Mouse (Mus musculus): ENCODE data around the gene Itgb6. TPM values are rescaled to one million over a fixed set of nuclear protein-coding genes. Genes with fewer than 3 reads are reported as not detected.

Gene Itgb6
- polyA plus RNA-seq, 1 experiment from 2014 or later = not detected

GRCm38 (mm10) chr2:60695706-60696105 lies 26.7 kb downstream of the Itgb6 start:
- H3K27me3 ChIP-seq (ENCODE audit: control insufficient read depth, insufficient read depth, low read length) = no peaks in the 10 kb centered on the region
- peaks cover 6% of the 10 kb centered on the region; the same call in 1 of the 2 replicates for H3K4me1 ChIP-seq (replicated peaks; ENCODE audit: control insufficient read depth, insufficient read depth, low read length)
- WGBS = 75% methylated on average over 8 of the region's 8 CpGs
- H3K4me2 ChIP-seq (replicated peaks) = no peak overlapping the region
- no peaks in the 10 kb centered on the region for H3K36me3 ChIP-seq (replicated peaks; ENCODE audit: control insufficient read depth, insufficient read depth)
- no peak overlapping the region for H3K4me3 ChIP-seq (replicated peaks; ENCODE audit: low read length)
- DNase-seq (ENCODE audit: low spot score) = no peak
- H3K27ac ChIP-seq = no peak overlapping the region
- H3K9me3 ChIP-seq (ENCODE audit: control insufficient read depth, low read length) = no peaks in the 10 kb centered on the region
- H3K9ac ChIP-seq = no peak overlapping the region
- no peak for ATAC-seq (ENCODE audit: low FRiP score)

- WGBS = 86% methylated on average over 8 of the region's 8 CpGs
- Histone ChIP-seq H3K9ac (no peak overlapping the region), H3K4me3 (replicated peaks; ENCODE audit: low read length) (no peak overlapping the region)
Observed at GRCm38 (mm10) chr2:60694563-60694962, 27.9 kb downstream of the Itgb6 start.

GRCm38 (mm10) chr2:60692239-60692638 lies 30.2 kb downstream of the Itgb6 start:
- no peak overlapping the region for H3K9ac ChIP-seq
- H3K4me1 ChIP-seq (replicated peaks; ENCODE audit: control insufficient read depth, insufficient read depth, low read length) = no peaks in the 10 kb centered on the region; the same call in 1 of the 2 replicates
- ATAC-seq (ENCODE audit: low FRiP score) (no peak), DNase-seq (ENCODE audit: low spot score) (no peak)
- no peaks in the 10 kb centered on the region for H3K36me3 ChIP-seq (replicated peaks; ENCODE audit: control insufficient read depth, insufficient read depth)
- H3K27me3 ChIP-seq (ENCODE audit: control insufficient read depth, insufficient read depth, low read length) = no peaks in the 10 kb centered on the region
- H3K9me3 ChIP-seq (ENCODE audit: control insufficient read depth, low read length) = no peaks in the 10 kb centered on the region
- no peak overlapping the region for H3K4me3 ChIP-seq (replicated peaks; ENCODE audit: low read length)
- no peak overlapping the region for H3K4me2 ChIP-seq (replicated peaks)
- 74% methylated on average over 5 of the region's 5 CpGs for WGBS
- no peak overlapping the region for H3K27ac ChIP-seq

More at GRCm38 (mm10) chr2:60694563-60694962, 27.9 kb downstream of the Itgb6 start:
- Histone ChIP-seq H3K27me3 (ENCODE audit: control insufficient read depth, insufficient read depth, low read length) (no peaks in the 10 kb centered on the region), H3K27ac (no peak overlapping the region), H3K9me3 (ENCODE audit: control insufficient read depth, low read length) (no peaks in the 10 kb centered on the region), H3K4me2 (replicated peaks) (no peak overlapping the region), H3K4me1 (replicated peaks; ENCODE audit: control insufficient read depth, insufficient read depth, low read length) (peaks cover 6% of the 10 kb centered on the region; the same call in 1 of the 2 replicates), H3K36me3 (replicated peaks; ENCODE audit: control insufficient read depth, insufficient read depth) (no peaks in the 10 kb centered on the region)
- DNase-seq (ENCODE audit: low spot score) (no peak), ATAC-seq (ENCODE audit: low FRiP score) (no peak)

GRCm38 (mm10) chr2:60690212-60690611 lies 32.2 kb downstream of the Itgb6 start:
- 75% methylated on average over 1 of the region's 1 CpGs for WGBS

GRCm38 (mm10) chr2:60688944-60689615 lies 33.4 kb downstream of the Itgb6 start:
- DNase-seq (ENCODE audit: low spot score) = no peak
- WGBS = 55% methylated on average over 14 of the region's 14 CpGs

More at GRCm38 (mm10) chr2:60690212-60690611, 32.2 kb downstream of the Itgb6 start:
- DNase-seq (ENCODE audit: low spot score) (no peak), ATAC-seq (ENCODE audit: low FRiP score) (no peak)
- Histone ChIP-seq H3K4me1 (replicated peaks; ENCODE audit: control insufficient read depth, insufficient read depth, low read length) (no peaks in the 10 kb centered on the region), H3K4me2 (replicated peaks) (no peak overlapping the region), H3K36me3 (replicated peaks; ENCODE audit: control insufficient read depth, insufficient read depth) (no peaks in the 10 kb centered on the region), H3K4me3 (replicated peaks; ENCODE audit: low read length) (no peak overlapping the region), H3K27ac (no peak overlapping the region), H3K9me3 (ENCODE audit: control insufficient read depth, low read length) (no peaks in the 10 kb centered on the region), H3K9ac (no peak overlapping the region), H3K27me3 (ENCODE audit: control insufficient read depth, insufficient read depth, low read length) (no peaks in the 10 kb centered on the region)

GRCm38 (mm10) chr2:60688150-60688549 lies 34.3 kb downstream of the Itgb6 start:
- ATAC-seq (ENCODE audit: low FRiP score) (no peak), DNase-seq (ENCODE audit: low spot score) (no peak)
- Histone ChIP-seq H3K4me3 (replicated peaks; ENCODE audit: low read length) (no peak overlapping the region), H3K36me3 (replicated peaks; ENCODE audit: control insufficient read depth, insufficient read depth) (no peaks in the 10 kb centered on the region), H3K4me2 (replicated peaks) (no peak overlapping the region), H3K9ac (no peak overlapping the region), H3K9me3 (ENCODE audit: control insufficient read depth, low read length) (no peaks in the 10 kb centered on the region), H3K27me3 (ENCODE audit: control insufficient read depth, insufficient read depth, low read length) (no peaks in the 10 kb centered on the region), H3K4me1 (replicated peaks; ENCODE audit: control insufficient read depth, insufficient read depth, low read length) (no peaks in the 10 kb centered on the region), H3K27ac (no peak overlapping the region)
- WGBS = 94% methylated on average over 1 of the region's 1 CpGs

More at GRCm38 (mm10) chr2:60688944-60689615, 33.4 kb downstream of the Itgb6 start:
- no peak overlapping the region for H3K9ac ChIP-seq
- no peak overlapping the region for H3K27ac ChIP-seq
- no peak overlapping the region for H3K4me3 ChIP-seq (replicated peaks; ENCODE audit: low read length)
- H3K4me1 ChIP-seq (replicated peaks; ENCODE audit: control insufficient read depth, insufficient read depth, low read length) = no peaks in the 10 kb centered on the region
- no peak for ATAC-seq (ENCODE audit: low FRiP score)
- no peak overlapping the region for H3K4me2 ChIP-seq (replicated peaks)
- no peaks in the 10 kb centered on the region for H3K27me3 ChIP-seq (ENCODE audit: control insufficient read depth, insufficient read depth, low read length)
- H3K36me3 ChIP-seq (replicated peaks; ENCODE audit: control insufficient read depth, insufficient read depth) = no peaks in the 10 kb centered on the region
- no peaks in the 10 kb centered on the region for H3K9me3 ChIP-seq (ENCODE audit: control insufficient read depth, low read length)

- H3K27ac ChIP-seq = no peak overlapping the region
- no peaks in the 10 kb centered on the region for H3K9me3 ChIP-seq (ENCODE audit: control insufficient read depth, low read length)
- H3K4me2 ChIP-seq (replicated peaks) = no peak overlapping the region
- H3K36me3 ChIP-seq (replicated peaks; ENCODE audit: control insufficient read depth, insufficient read depth) = no peaks in the 10 kb centered on the region
- DNase-seq (ENCODE audit: low spot score) = no peak
- no peak overlapping the region for H3K4me3 ChIP-seq (replicated peaks; ENCODE audit: low read length)
- H3K9ac ChIP-seq = no peak overlapping the region
- H3K4me1 ChIP-seq (replicated peaks; ENCODE audit: control insufficient read depth, insufficient read depth, low read length) = no peaks in the 10 kb centered on the region
- no peak for ATAC-seq (ENCODE audit: low FRiP score)
- no peaks in the 10 kb centered on the region for H3K27me3 ChIP-seq (ENCODE audit: control insufficient read depth, insufficient read depth, low read length)
Observed at GRCm38 (mm10) chr2:60685973-60686372, 36.5 kb downstream of the Itgb6 start.

- H3K9me3 ChIP-seq (ENCODE audit: control insufficient read depth, low read length) = no peaks in the 10 kb centered on the region
- no peaks in the 10 kb centered on the region for H3K27me3 ChIP-seq (ENCODE audit: control insufficient read depth, insufficient read depth, low read length)
- 84% methylated on average over 3 of the region's 3 CpGs for WGBS
- H3K36me3 ChIP-seq (replicated peaks; ENCODE audit: control insufficient read depth, insufficient read depth) = no peaks in the 10 kb centered on the region
- DNase-seq (ENCODE audit: low spot score) = no peak
- H3K27ac ChIP-seq = no peak overlapping the region
- no peak for ATAC-seq (ENCODE audit: low FRiP score)
- H3K4me1 ChIP-seq (replicated peaks; ENCODE audit: control insufficient read depth, insufficient read depth, low read length) = no peaks in the 10 kb centered on the region
- H3K9ac ChIP-seq = no peak overlapping the region
- no peak overlapping the region for H3K4me3 ChIP-seq (replicated peaks; ENCODE audit: low read length)
- no peak overlapping the region for H3K4me2 ChIP-seq (replicated peaks)
Observed at GRCm38 (mm10) chr2:60684168-60684567, 38.3 kb downstream of the Itgb6 start.

- no peak overlapping the region for H3K27ac ChIP-seq
- DNase-seq (ENCODE audit: low spot score) (no peak), ATAC-seq (ENCODE audit: low FRiP score) (no peak)
- H3K9me3 ChIP-seq (ENCODE audit: control insufficient read depth, low read length) = no peaks in the 10 kb centered on the region
- H3K4me3 ChIP-seq (replicated peaks; ENCODE audit: low read length) = no peak overlapping the region
- H3K9ac ChIP-seq = no peak overlapping the region
- no peaks in the 10 kb centered on the region for H3K4me1 ChIP-seq (replicated peaks; ENCODE audit: control insufficient read depth, insufficient read depth, low read length)
- 84% methylated on average over 2 of the region's 2 CpGs for WGBS
- no peak overlapping the region for H3K4me2 ChIP-seq (replicated peaks)
- no peaks in the 10 kb centered on the region for H3K27me3 ChIP-seq (ENCODE audit: control insufficient read depth, insufficient read depth, low read length)
- H3K36me3 ChIP-seq (replicated peaks; ENCODE audit: control insufficient read depth, insufficient read depth) = no peaks in the 10 kb centered on the region
Observed at GRCm38 (mm10) chr2:60682554-60682953, 39.9 kb downstream of the Itgb6 start.

- Histone ChIP-seq H3K9me3 (ENCODE audit: control insufficient read depth, low read length) (no peaks in the 10 kb centered on the region), H3K4me3 (replicated peaks; ENCODE audit: low read length) (no peak overlapping the region), H3K9ac (no peak overlapping the region), H3K36me3 (replicated peaks; ENCODE audit: control insufficient read depth, insufficient read depth) (no peaks in the 10 kb centered on the region), H3K27ac (no peak overlapping the region), H3K27me3 (ENCODE audit: control insufficient read depth, insufficient read depth, low read length) (no peaks in the 10 kb centered on the region), H3K4me1 (replicated peaks; ENCODE audit: control insufficient read depth, insufficient read depth, low read length) (no peaks in the 10 kb centered on the region), H3K4me2 (replicated peaks) (no peak overlapping the region)
- DNase-seq (ENCODE audit: low spot score) (no peak), ATAC-seq (ENCODE audit: low FRiP score) (no peak)
- WGBS = 60% methylated on average over 7 of the region's 7 CpGs
Observed at GRCm38 (mm10) chr2:60674413-60674812, 48.0 kb downstream of the Itgb6 start.

Measured in hindbrain, embryonic 14.5 days (tissue).